Mouse (Mus musculus) G1E (cell line): ENCODE data around the gene Sp6.

Experiments used
- CTCF ChIP-seq: IDR thresholded peaks from 2 replicates; pipeline ENCODE4 v1.5.1; 2012; ENCODE audit warnings: low read depth, low read length, inconsistent platforms, mixed read lengths
- GATA1 ChIP-seq: IDR thresholded peaks from 2 replicates; pipeline ENCODE4 v1.6.1; 2012; ENCODE audit warnings: borderline replicate concordance, low read length, inconsistent platforms, mixed read lengths
- TAL1 ChIP-seq: conservative IDR thresholded peaks from 2 replicates; pipeline ENCODE4 v1.6.1; 2012; ENCODE audit warnings: low read depth, low read length, inconsistent platforms, mixed read lengths

DNA sequence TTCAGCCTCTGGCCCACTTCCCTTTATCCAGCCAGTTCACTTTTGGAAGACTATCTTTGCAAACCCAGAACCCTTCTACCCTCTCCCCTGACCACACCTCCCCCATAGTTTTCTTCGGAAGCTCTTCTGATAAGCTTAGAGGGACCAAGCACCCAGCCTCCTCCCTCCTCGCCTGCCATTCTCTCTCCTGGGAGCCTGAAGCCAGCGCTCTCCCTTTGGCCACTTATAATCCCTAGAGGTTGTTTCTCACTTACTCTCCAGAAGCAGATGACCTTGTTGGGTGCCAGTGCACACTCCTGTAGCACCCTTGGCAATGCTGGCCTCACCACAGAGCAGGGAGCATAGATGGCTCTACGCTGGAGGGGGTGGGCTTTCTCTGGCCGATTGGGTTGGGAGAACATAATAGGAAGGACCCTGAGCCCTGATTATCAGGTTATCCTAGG lies 43.9 kb upstream of the Sp6 start:
- no peak for TF ChIP-seq CTCF
- no peak for TF ChIP-seq GATA1
- no peak for TF ChIP-seq TAL1
